Mouse (Mus musculus): Measurements from ENCODE around the gene Mfsd1. TPM values are rescaled to one million over a fixed set of nuclear protein-coding genes. Genes with fewer than 3 reads are reported as not detected.

Mfsd1 gene
- polyA plus RNA-seq (2015; fragmentation: Nextera tagmentation; extraction: Ambion mirVana) = 57.5 and 59.6 TPM in 2 replicates

- Histone ChIP-seq H3K4me3 (replicated peaks) (peak within 1 kb of the TSS; percentile 96), H3K27ac (replicated peaks) (peak within 1 kb of the TSS; percentile 80), H3K36me3 (peaks cover 12% of the 10 kb centered on the region; the same call in 1 of the 2 replicates), H3K9ac (peak within 1 kb of the TSS; percentile 73), H3K9me3 (replicated peaks) (no peaks in the 10 kb centered on the region), H3K4me1 (0 out of 2 replicates have a peak, but pooled peaks cover 6% of the 10 kb centered on the region), H3K27me3 (peaks cover 5% of the 10 kb centered on the region; the same call in 1 of the 2 replicates), H3K4me2 (replicated peaks) (peak within 1 kb of the TSS; percentile 88)
- WGBS = 4% methylated on average over 54 of the region's 54 CpGs
- peak; percentile 87 for ATAC-seq (ENCODE audit: insufficient number of reproducible peaks, low FRiP score, low TSS enrichment, low read depth)
Measured at GRCm38 (mm10) chr3:67582273-67583124, at the start of gene Mfsd1. Gene Mfsd1 (plus strand): TSS chr3:67582741.

- Histone ChIP-seq H3K9ac (no peak overlapping the region), H3K4me3 (replicated peaks) (no peak overlapping the region), H3K4me2 (replicated peaks) (no peak overlapping the region), H3K9me3 (replicated peaks) (no peaks in the 10 kb centered on the region), H3K4me1 (no peaks in the 10 kb centered on the region), H3K36me3 (no peaks in the 10 kb centered on the region), H3K27me3 (no peaks in the 10 kb centered on the region), H3K27ac (replicated peaks) (no peak overlapping the region)
- WGBS = 64% methylated on average over 8 of the region's 8 CpGs
- ATAC-seq (ENCODE audit: insufficient number of reproducible peaks, low FRiP score, low TSS enrichment, low read depth) = no peak
Measured at GRCm38 (mm10) chr3:67543630-67544029, 38.9 kb upstream of the Mfsd1 start.

GRCm38 (mm10) chr3:67551193-67551592 is 31.3 kb upstream of the Mfsd1 start:
- no peak for ATAC-seq (ENCODE audit: insufficient number of reproducible peaks, low FRiP score, low TSS enrichment, low read depth)
- no peaks in the 10 kb centered on the region for H3K36me3 ChIP-seq
- H3K4me2 ChIP-seq (replicated peaks) = no peak overlapping the region
- no peak overlapping the region for H3K9ac ChIP-seq
- H3K4me1 ChIP-seq = no peaks in the 10 kb centered on the region
- no peaks in the 10 kb centered on the region for H3K9me3 ChIP-seq (replicated peaks)
- no peaks in the 10 kb centered on the region for H3K27me3 ChIP-seq
- H3K4me3 ChIP-seq (replicated peaks) = no peak overlapping the region
- H3K27ac ChIP-seq (replicated peaks) = no peak overlapping the region
- 58% methylated on average over 3 of the region's 3 CpGs for WGBS

- no peaks in the 10 kb centered on the region for H3K36me3 ChIP-seq
- no peak overlapping the region for H3K9ac ChIP-seq
- H3K4me1 ChIP-seq = no peaks in the 10 kb centered on the region
- H3K27ac ChIP-seq (replicated peaks) = no peak overlapping the region
- no peak for ATAC-seq (ENCODE audit: insufficient number of reproducible peaks, low FRiP score, low TSS enrichment, low read depth)
- WGBS = 28% methylated on average over 4 of the region's 4 CpGs
- H3K9me3 ChIP-seq (replicated peaks) = no peaks in the 10 kb centered on the region
- no peak overlapping the region for H3K4me2 ChIP-seq (replicated peaks)
- H3K27me3 ChIP-seq = no peaks in the 10 kb centered on the region
- H3K4me3 ChIP-seq (replicated peaks) = no peak overlapping the region
Measured at GRCm38 (mm10) chr3:67553281-67553680, 29.3 kb upstream of the Mfsd1 start.

DNA sequence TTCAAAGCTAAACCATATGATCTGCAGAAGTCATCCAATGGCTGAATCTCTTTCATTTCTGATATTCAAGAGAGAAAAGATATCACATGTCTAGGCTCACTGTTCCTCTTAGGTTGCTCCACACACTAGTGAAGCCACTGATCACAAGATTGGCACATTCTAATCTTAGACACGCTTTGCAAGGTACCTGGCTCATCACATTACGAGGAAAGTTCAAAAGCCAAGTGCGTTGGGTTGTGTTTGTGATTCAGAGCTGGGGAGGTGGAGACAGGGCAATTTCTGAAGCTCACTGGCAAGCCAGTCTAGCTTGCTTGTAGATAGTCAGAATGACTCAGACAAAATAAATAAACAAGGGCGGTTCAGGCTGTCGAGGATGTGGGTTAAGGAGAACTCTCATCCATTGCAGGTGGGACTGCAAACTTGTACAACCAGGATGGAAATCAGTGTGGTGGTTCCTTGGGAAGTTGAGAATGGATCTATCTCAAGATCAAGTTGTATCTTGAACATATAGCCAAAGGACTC is 28.6 kb upstream of the Mfsd1 start:
- Histone ChIP-seq H3K27me3 (no peaks in the 10 kb centered on the region), H3K27ac (replicated peaks) (no peak overlapping the region), H3K9me3 (replicated peaks) (no peaks in the 10 kb centered on the region), H3K4me1 (no peaks in the 10 kb centered on the region), H3K4me3 (replicated peaks) (no peak overlapping the region), H3K36me3 (no peaks in the 10 kb centered on the region), H3K9ac (no peak overlapping the region), H3K4me2 (replicated peaks) (no peak overlapping the region)
- 82% methylated on average over 5 of the region's 5 CpGs for WGBS
- no peak for ATAC-seq (ENCODE audit: insufficient number of reproducible peaks, low FRiP score, low TSS enrichment, low read depth)

- H3K36me3 ChIP-seq = no peaks in the 10 kb centered on the region
- no peak overlapping the region for H3K27ac ChIP-seq (replicated peaks)
- H3K9me3 ChIP-seq (replicated peaks) = no peaks in the 10 kb centered on the region
- H3K9ac ChIP-seq = no peak overlapping the region
- H3K4me3 ChIP-seq (replicated peaks) = no peak overlapping the region
- no peaks in the 10 kb centered on the region for H3K27me3 ChIP-seq
- no peak overlapping the region for H3K4me2 ChIP-seq (replicated peaks)
- WGBS = 76% methylated on average over 5 of the region's 5 CpGs
- H3K4me1 ChIP-seq = no peaks in the 10 kb centered on the region
- no peak for ATAC-seq (ENCODE audit: insufficient number of reproducible peaks, low FRiP score, low TSS enrichment, low read depth)
Measured at GRCm38 (mm10) chr3:67555211-67555610, 27.3 kb upstream of the Mfsd1 start.

- no peak overlapping the region for H3K4me2 ChIP-seq (replicated peaks)
- no peak overlapping the region for H3K27ac ChIP-seq (replicated peaks)
- 40% methylated on average over 14 of the region's 14 CpGs for WGBS
- H3K9ac ChIP-seq = no peak overlapping the region
- H3K4me3 ChIP-seq (replicated peaks) = no peak overlapping the region
- H3K4me1 ChIP-seq = no peaks in the 10 kb centered on the region
- H3K27me3 ChIP-seq = no peaks in the 10 kb centered on the region
- ATAC-seq (ENCODE audit: insufficient number of reproducible peaks, low FRiP score, low TSS enrichment, low read depth) = no peak
- H3K9me3 ChIP-seq (replicated peaks) = no peaks in the 10 kb centered on the region
- H3K36me3 ChIP-seq = no peaks in the 10 kb centered on the region
Measured at GRCm38 (mm10) chr3:67557200-67557651, 25.3 kb upstream of the Mfsd1 start.

- ATAC-seq (ENCODE audit: insufficient number of reproducible peaks, low FRiP score, low TSS enrichment, low read depth) = no peak
- H3K4me2 ChIP-seq (replicated peaks) = no peak overlapping the region
Measured at GRCm38 (mm10) chr3:67557718-67558354, 24.7 kb upstream of the Mfsd1 start.

GRCm38 (mm10) chr3:67564731-67565357 is 17.7 kb upstream of the Mfsd1 start:
- no peak overlapping the region for H3K4me3 ChIP-seq (replicated peaks)
- H3K27me3 ChIP-seq = no peaks in the 10 kb centered on the region
- H3K9ac ChIP-seq = no peak overlapping the region
- ATAC-seq (ENCODE audit: insufficient number of reproducible peaks, low FRiP score, low TSS enrichment, low read depth) = no peak
- H3K27ac ChIP-seq (replicated peaks) = no peak overlapping the region
- 0 out of 2 replicates have a peak, but pooled peaks cover 3% of the 10 kb centered on the region for H3K4me1 ChIP-seq
- 48% methylated on average over 5 of the region's 5 CpGs for WGBS
- H3K36me3 ChIP-seq = no peaks in the 10 kb centered on the region
- no peak overlapping the region for H3K4me2 ChIP-seq (replicated peaks)
- H3K9me3 ChIP-seq (replicated peaks) = no peaks in the 10 kb centered on the region

More at GRCm38 (mm10) chr3:67557718-67558354, 24.7 kb upstream of the Mfsd1 start:
- no peak overlapping the region for H3K9ac ChIP-seq
- no peaks in the 10 kb centered on the region for H3K9me3 ChIP-seq (replicated peaks)
- no peaks in the 10 kb centered on the region for H3K36me3 ChIP-seq
- H3K4me1 ChIP-seq = no peaks in the 10 kb centered on the region
- 82% methylated on average over 14 of the region's 14 CpGs for WGBS
- H3K27me3 ChIP-seq = no peaks in the 10 kb centered on the region
- no peak overlapping the region for H3K4me3 ChIP-seq (replicated peaks)
- no peak overlapping the region for H3K27ac ChIP-seq (replicated peaks)

DNA sequence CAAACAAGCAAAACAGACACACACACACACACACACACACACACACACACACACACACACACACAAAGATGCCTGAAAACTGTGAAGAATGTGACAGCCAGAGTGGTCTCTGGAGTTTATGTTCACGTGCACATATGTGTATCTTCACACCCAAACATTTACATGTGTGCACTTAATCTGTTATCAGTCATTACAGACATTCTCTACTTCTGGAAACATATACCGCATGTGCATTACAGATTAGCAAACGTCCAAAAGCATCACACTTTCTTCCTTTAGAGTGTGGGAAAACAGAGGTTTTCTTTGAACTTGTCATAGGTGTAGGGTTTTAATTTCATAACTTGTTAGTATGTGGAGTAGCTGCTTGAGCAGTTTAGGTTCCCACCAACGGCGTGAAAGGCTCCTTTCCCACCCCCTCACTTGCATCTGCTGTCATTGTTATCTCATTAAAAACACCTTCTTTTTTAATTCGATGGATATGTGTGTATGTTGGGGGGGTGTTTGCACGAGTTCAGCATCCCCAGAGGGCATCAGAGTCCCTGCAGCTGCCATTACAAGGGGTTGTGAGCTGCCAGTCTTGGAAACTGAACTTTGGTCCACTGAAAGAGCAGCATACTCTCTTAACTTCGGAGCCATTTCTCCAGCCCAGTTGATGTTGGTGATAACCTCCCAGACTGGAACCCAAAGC is 16.9 kb upstream of the Mfsd1 start:
- Histone ChIP-seq H3K4me2 (replicated peaks) (no peak overlapping the region), H3K27ac (replicated peaks) (no peak overlapping the region), H3K9ac (no peak overlapping the region), H3K4me3 (replicated peaks) (no peak overlapping the region), H3K9me3 (replicated peaks) (no peaks in the 10 kb centered on the region), H3K27me3 (no peaks in the 10 kb centered on the region), H3K36me3 (no peaks in the 10 kb centered on the region), H3K4me1 (0 out of 2 replicates have a peak, but pooled peaks cover 3% of the 10 kb centered on the region)
- 62% methylated on average over 8 of the region's 8 CpGs for WGBS
- ATAC-seq (ENCODE audit: insufficient number of reproducible peaks, low FRiP score, low TSS enrichment, low read depth) = no peak

Measured in embryonic facial prominence, embryonic 15.5 days (tissue).